Mouse (Mus musculus) cerebellum, adult 11-12 months (tissue): ENCODE results near the gene Abca5.
A peak's percentile ranks its signal among the peaks of the same experiment; 100 is the strongest.

ENCODE experiments used
- DNase-seq: peaks from one replicate; pipeline ENCODE4 v3.0.0; 2022

Gene Abca5

GRCm38 (mm10) chr11:110297917-110298533 is 39.5 kb downstream of the Abca5 start:
- no peak for DNase-seq

GRCm38 (mm10) chr11:110290586-110290985 is 46.9 kb downstream of the Abca5 start:
- DNase-seq: no peak

- DNase-seq: no peak
Observed at GRCm38 (mm10) chr11:110288423-110288822, 49.1 kb downstream of the Abca5 start.

- DNase-seq: peak; percentile 58
Observed at GRCm38 (mm10) chr11:110287694-110288093, 49.8 kb downstream of the Abca5 start.

- DNase-seq: no peak
Observed at GRCm38 (mm10) chr11:110286331-110286730, 51.2 kb downstream of the Abca5 start.

GRCm38 (mm10) chr11:110284849-110285248 is 52.7 kb downstream of the Abca5 start:
- no peak for DNase-seq

GRCm38 (mm10) chr11:110284185-110284787 is 53.2 kb downstream of the Abca5 start:
- no peak for DNase-seq

GRCm38 (mm10) chr11:110274794-110275193 is 62.7 kb downstream of the Abca5 start:
- DNase-seq: no peak

GRCm38 (mm10) chr11:110271745-110272144 is 65.8 kb downstream of the Abca5 start:
- no peak for DNase-seq

GRCm38 (mm10) chr11:110268244-110268844 is 69.2 kb downstream of the Abca5 start:
- DNase-seq: peak; percentile 58

- no peak for DNase-seq
Observed at GRCm38 (mm10) chr11:110267232-110267631, 70.3 kb downstream of the Abca5 start.

- no peak for DNase-seq
Observed at GRCm38 (mm10) chr11:110266757-110267156, 70.8 kb downstream of the Abca5 start.

GRCm38 (mm10) chr11:110261867-110262266 is 75.6 kb downstream of the Abca5 start:
- no peak for DNase-seq

- DNase-seq: no peak
Observed at GRCm38 (mm10) chr11:110257911-110258310, 79.6 kb downstream of the Abca5 start.

GRCm38 (mm10) chr11:110257061-110257460 is 80.5 kb downstream of the Abca5 start:
- no peak for DNase-seq

GRCm38 (mm10) chr11:110252256-110252655 is 85.3 kb downstream of the Abca5 start:
- DNase-seq: no peak

- DNase-seq: no peak
Observed at GRCm38 (mm10) chr11:110251534-110251933, 86.0 kb downstream of the Abca5 start, which contains the start of gene Abca6. Gene Abca6, minus strand, starts transcription at chr11:110251776.

- DNase-seq: no peak
Observed at GRCm38 (mm10) chr11:110244730-110245129, 92.8 kb downstream of the Abca5 start.

GRCm38 (mm10) chr11:110237466-110237865 is 100.0 kb downstream of the Abca5 start:
- no peak for DNase-seq

GRCm38 (mm10) chr11:110232975-110233374 is 104.5 kb downstream of the Abca5 start:
- DNase-seq: no peak
